Mouse (Mus musculus): Measurements from ENCODE around the gene Ugcg. TPM values are rescaled to one million over a fixed set of nuclear protein-coding genes. Genes with fewer than 3 reads are reported as not detected.
"Not testable (repeated sequence)": the region's sequence is repeated elsewhere in the genome, so short reads cannot be mapped to it uniquely, and the experiment has no call there.

Ugcg gene
- polyA plus RNA-seq, 1 experiment from 2014 or later: 24.7 TPM

- no peaks in the 10 kb centered on the region for H3K36me3 ChIP-seq (replicated peaks; ENCODE audit: control insufficient read depth, insufficient read depth)
- DNase-seq (ENCODE audit: low spot score) (no peak), ATAC-seq (ENCODE audit: low FRiP score) (no peak)
- no peak overlapping the region for H3K4me2 ChIP-seq (replicated peaks)
- H3K9me3 ChIP-seq (ENCODE audit: control insufficient read depth, low read length): no peaks in the 10 kb centered on the region
- no peaks in the 10 kb centered on the region for H3K4me1 ChIP-seq (replicated peaks; ENCODE audit: control insufficient read depth, insufficient read depth, low read length)
- H3K4me3 ChIP-seq (replicated peaks; ENCODE audit: low read length): no peak overlapping the region
- no peak overlapping the region for H3K9ac ChIP-seq
- H3K27me3 ChIP-seq (ENCODE audit: control insufficient read depth, insufficient read depth, low read length): no peaks in the 10 kb centered on the region
- no peak overlapping the region for H3K27ac ChIP-seq
- 82% methylated on average over 2 of the region's 2 CpGs for WGBS
Observed at GRCm38 (mm10) chr4:59258771-59259170, 69.7 kb downstream of the Ugcg start.

GRCm38 (mm10) chr4:59259806-59260205, 70.7 kb downstream of the Ugcg start:
- no peaks in the 10 kb centered on the region for H3K9me3 ChIP-seq (ENCODE audit: control insufficient read depth, low read length)
- H3K4me2 ChIP-seq (replicated peaks): no peak overlapping the region
- no peaks in the 10 kb centered on the region for H3K36me3 ChIP-seq (replicated peaks; ENCODE audit: control insufficient read depth, insufficient read depth)
- no peaks in the 10 kb centered on the region for H3K27me3 ChIP-seq (ENCODE audit: control insufficient read depth, insufficient read depth, low read length)
- no peak overlapping the region for H3K27ac ChIP-seq
- ATAC-seq (ENCODE audit: low FRiP score) (no peak), DNase-seq (ENCODE audit: low spot score) (no peak)
- H3K4me1 ChIP-seq (replicated peaks; ENCODE audit: control insufficient read depth, insufficient read depth, low read length): no peaks in the 10 kb centered on the region
- WGBS: 89% methylated on average over 1 of the region's 1 CpGs
- no peak overlapping the region for H3K9ac ChIP-seq
- H3K4me3 ChIP-seq (replicated peaks; ENCODE audit: low read length): no peak overlapping the region

GRCm38 (mm10) chr4:59260871-59261515, 71.9 kb downstream of the Ugcg start:
- no peak for DNase-seq (ENCODE audit: low spot score)
- Histone ChIP-seq H3K4me1 (replicated peaks; ENCODE audit: control insufficient read depth, insufficient read depth, low read length) (no peaks in the 10 kb centered on the region), H3K9ac (no peak overlapping the region), H3K9me3 (ENCODE audit: control insufficient read depth, low read length) (no peaks in the 10 kb centered on the region), H3K27ac (no peak overlapping the region), H3K36me3 (replicated peaks; ENCODE audit: control insufficient read depth, insufficient read depth) (no peaks in the 10 kb centered on the region), H3K4me3 (replicated peaks; ENCODE audit: low read length) (no peak overlapping the region), H3K4me2 (replicated peaks) (no peak overlapping the region), H3K27me3 (ENCODE audit: control insufficient read depth, insufficient read depth, low read length) (no peaks in the 10 kb centered on the region)
- 89% methylated on average over 13 of the region's 13 CpGs for WGBS
- no peak for ATAC-seq (ENCODE audit: low FRiP score)

GRCm38 (mm10) chr4:59261582-59261981, 72.5 kb downstream of the Ugcg start:
- not testable (repeated sequence) for H3K27me3 ChIP-seq (ENCODE audit: control insufficient read depth, insufficient read depth, low read length)
- WGBS: 96% methylated on average over 3 of the region's 10 CpGs

GRCm38 (mm10) chr4:59262156-59262555, 73.1 kb downstream of the Ugcg start:
- no peak for ATAC-seq (ENCODE audit: low FRiP score)
- WGBS: 79% methylated on average over 6 of the region's 6 CpGs
- H3K27me3 ChIP-seq (ENCODE audit: control insufficient read depth, insufficient read depth, low read length): no peaks in the 10 kb centered on the region

More at GRCm38 (mm10) chr4:59261582-59261981, 72.5 kb downstream of the Ugcg start:
- DNase-seq (ENCODE audit: low spot score); H3K36me3 ChIP-seq (replicated peaks; ENCODE audit: control insufficient read depth, insufficient read depth); H3K9me3 ChIP-seq (ENCODE audit: control insufficient read depth, low read length); H3K4me2 ChIP-seq (replicated peaks); H3K27ac ChIP-seq; H3K9ac ChIP-seq; H3K4me1 ChIP-seq (replicated peaks; ENCODE audit: control insufficient read depth, insufficient read depth, low read length); ATAC-seq (ENCODE audit: low FRiP score); H3K4me3 ChIP-seq (replicated peaks; ENCODE audit: low read length): not testable (repeated sequence)

GRCm38 (mm10) chr4:59263418-59263817, 74.4 kb downstream of the Ugcg start:
- Histone ChIP-seq H3K36me3 (replicated peaks; ENCODE audit: control insufficient read depth, insufficient read depth) (no peaks in the 10 kb centered on the region), H3K9ac (no peak overlapping the region), H3K9me3 (ENCODE audit: control insufficient read depth, low read length) (no peaks in the 10 kb centered on the region), H3K4me3 (replicated peaks; ENCODE audit: low read length) (no peak overlapping the region), H3K27ac (no peak overlapping the region), H3K4me2 (replicated peaks) (no peak overlapping the region), H3K4me1 (replicated peaks; ENCODE audit: control insufficient read depth, insufficient read depth, low read length) (no peaks in the 10 kb centered on the region), H3K27me3 (ENCODE audit: control insufficient read depth, insufficient read depth, low read length) (no peaks in the 10 kb centered on the region)
- DNase-seq (ENCODE audit: low spot score): no peak
- WGBS: 85% methylated on average over 2 of the region's 2 CpGs
- ATAC-seq (ENCODE audit: low FRiP score): no peak

More at GRCm38 (mm10) chr4:59262156-59262555, 73.1 kb downstream of the Ugcg start:
- H3K4me2 ChIP-seq (replicated peaks): no peak overlapping the region
- no peaks in the 10 kb centered on the region for H3K36me3 ChIP-seq (replicated peaks; ENCODE audit: control insufficient read depth, insufficient read depth)
- H3K9me3 ChIP-seq (ENCODE audit: control insufficient read depth, low read length): no peaks in the 10 kb centered on the region
- DNase-seq (ENCODE audit: low spot score): no peak
- no peak overlapping the region for H3K27ac ChIP-seq
- no peak overlapping the region for H3K9ac ChIP-seq
- H3K4me3 ChIP-seq (replicated peaks; ENCODE audit: low read length): no peak overlapping the region
- no peaks in the 10 kb centered on the region for H3K4me1 ChIP-seq (replicated peaks; ENCODE audit: control insufficient read depth, insufficient read depth, low read length)

- no peaks in the 10 kb centered on the region for H3K9me3 ChIP-seq (ENCODE audit: control insufficient read depth, low read length)
- H3K36me3 ChIP-seq (replicated peaks; ENCODE audit: control insufficient read depth, insufficient read depth): no peaks in the 10 kb centered on the region
- H3K4me1 ChIP-seq (replicated peaks; ENCODE audit: control insufficient read depth, insufficient read depth, low read length): no peaks in the 10 kb centered on the region
- H3K9ac ChIP-seq: no peak overlapping the region
- ATAC-seq (ENCODE audit: low FRiP score) (no peak), DNase-seq (ENCODE audit: low spot score) (no peak)
- no peak overlapping the region for H3K27ac ChIP-seq
- no peak overlapping the region for H3K4me3 ChIP-seq (replicated peaks; ENCODE audit: low read length)
- H3K27me3 ChIP-seq (ENCODE audit: control insufficient read depth, insufficient read depth, low read length): no peaks in the 10 kb centered on the region
- 83% methylated on average over 7 of the region's 7 CpGs for WGBS
- no peak overlapping the region for H3K4me2 ChIP-seq (replicated peaks)
Observed at GRCm38 (mm10) chr4:59264611-59265095, 75.6 kb downstream of the Ugcg start.

- WGBS: 84% methylated on average over 5 of the region's 5 CpGs
- Histone ChIP-seq H3K9me3 (ENCODE audit: control insufficient read depth, low read length) (no peaks in the 10 kb centered on the region), H3K27ac (no peak overlapping the region), H3K9ac (no peak overlapping the region), H3K36me3 (replicated peaks; ENCODE audit: control insufficient read depth, insufficient read depth) (no peaks in the 10 kb centered on the region), H3K4me1 (replicated peaks; ENCODE audit: control insufficient read depth, insufficient read depth, low read length) (no peaks in the 10 kb centered on the region), H3K27me3 (ENCODE audit: control insufficient read depth, insufficient read depth, low read length) (no peaks in the 10 kb centered on the region), H3K4me2 (replicated peaks) (no peak overlapping the region), H3K4me3 (replicated peaks; ENCODE audit: low read length) (no peak overlapping the region)
- ATAC-seq (ENCODE audit: low FRiP score): no peak
- no peak for DNase-seq (ENCODE audit: low spot score)
Observed at GRCm38 (mm10) chr4:59265182-59265581, 76.1 kb downstream of the Ugcg start.

GRCm38 (mm10) chr4:59265631-59266030, 76.6 kb downstream of the Ugcg start:
- WGBS: 89% methylated on average over 5 of the region's 5 CpGs
- no peak overlapping the region for H3K4me3 ChIP-seq (replicated peaks; ENCODE audit: low read length)
- H3K27ac ChIP-seq: no peak overlapping the region
- H3K27me3 ChIP-seq (ENCODE audit: control insufficient read depth, insufficient read depth, low read length): no peaks in the 10 kb centered on the region
- H3K36me3 ChIP-seq (replicated peaks; ENCODE audit: control insufficient read depth, insufficient read depth): no peaks in the 10 kb centered on the region
- no peaks in the 10 kb centered on the region for H3K4me1 ChIP-seq (replicated peaks; ENCODE audit: control insufficient read depth, insufficient read depth, low read length)
- DNase-seq (ENCODE audit: low spot score): no peak
- H3K9me3 ChIP-seq (ENCODE audit: control insufficient read depth, low read length): no peaks in the 10 kb centered on the region
- H3K9ac ChIP-seq: no peak overlapping the region
- ATAC-seq (ENCODE audit: low FRiP score): no peak
- no peak overlapping the region for H3K4me2 ChIP-seq (replicated peaks)
